In genomic region chr17:84959665-84960020, GRCm38 (mm10) we compare ENCODE assay signal across 8 mouse cellular contexts. TPM values are rescaled to one million over a fixed set of nuclear protein-coding genes. Genes with fewer than 3 reads are reported as not detected.
DNase-seq lines count a peak whose midpoint lies in the region; ATAC-seq and TF ChIP-seq lines count a peak whose summit lies in the region.

No protein-coding gene starts in this region.

- H3K9me3 ChIP-seq in heart, embryonic 11.5 days (replicated peaks; ENCODE audit: control insufficient read depth, low read length), result no peaks in the 10 kb centered on the region
- H3K9me3 ChIP-seq in ES-E14 (ENCODE audit: control insufficient read depth, insufficient read depth, low read depth, low read length), result peaks cover 3% of the 10 kb centered on the region
- no peaks in the 10 kb centered on the region for H3K9me3 ChIP-seq in heart, postnatal 0 days (replicated peaks; ENCODE audit: control insufficient read depth, low read length)
- H3K9me3 ChIP-seq in liver, embryonic 16.5 days (replicated peaks; ENCODE audit: control insufficient read depth, low read length), result no peaks in the 10 kb centered on the region

- H3K4me2 ChIP-seq in heart, embryonic 11.5 days, result peak overlapping the region; percentile 73
- H3K4me2 ChIP-seq in heart, postnatal 0 days (ENCODE audit: low read depth, low read length), result peak overlapping the region; percentile 69
- peak overlapping the region; percentile 80 for H3K4me2 ChIP-seq in liver, embryonic 16.5 days (ENCODE audit: low read depth, low read length)

- WGBS in heart, embryonic 11.5 days (ENCODE audit: insufficient replicate concordance), result 59% methylated on average over 3 of the region's 3 CpGs
- WGBS in heart, postnatal 0 days, result 52% methylated on average over 3 of the region's 3 CpGs
- WGBS in liver, embryonic 16.5 days (ENCODE audit: insufficient replicate concordance), result 42% methylated on average over 3 of the region's 3 CpGs

- TF ChIP-seq CTCF in heart, postnatal 0 days (IDR thresholded peaks at IDR 0.05; ENCODE audit: low read depth), result no peak

- no peak for TF ChIP-seq EP300 in heart, postnatal 0 days (IDR thresholded peaks at IDR 0.05; ENCODE audit: low read depth)

- peaks cover 11% of the 10 kb centered on the region for H3K4me1 ChIP-seq in heart, embryonic 11.5 days (ENCODE audit: control insufficient read depth, insufficient read depth, low read length)
- H3K4me1 ChIP-seq in ES-E14 (ENCODE audit: control insufficient read depth in 2 of 2, insufficient read depth in 2 of 2, low read length in 2 of 2, poor library complexity in 1 of 2), result peaks cover 0 to 3% of the 10 kb centered on the region in 2 experiments; a peak in 3 of 4 replicates
- peaks cover 15% of the 10 kb centered on the region for H3K4me1 ChIP-seq in heart, postnatal 0 days (ENCODE audit: control insufficient read depth, insufficient read depth)
- peaks cover 24% of the 10 kb centered on the region for H3K4me1 ChIP-seq in liver, embryonic 16.5 days (ENCODE audit: control insufficient read depth, low read depth, low read length)

- peak overlapping the region; percentile 98; the same call in 1 of the 2 replicates for H3K4me3 ChIP-seq in heart, embryonic 11.5 days (ENCODE audit: low read depth, low read length)
- H3K4me3 ChIP-seq in ES-E14 (ENCODE audit: insufficient read depth in 1 of 2, low read depth in 1 of 2, low read length in 2 of 2, poor library complexity in 1 of 2, severe bottlenecking in 1 of 2), result peak overlapping the region; percentile 93 to 99
- peak overlapping the region; percentile 97 for H3K4me3 ChIP-seq in heart, postnatal 0 days (ENCODE audit: low read depth, low read length)
- H3K4me3 ChIP-seq in liver, embryonic 16.5 days (ENCODE audit: low read depth, low read length), result peak overlapping the region; percentile 89

- DNase-seq in heart, postnatal 4 days, result no peak
- no peak for DNase-seq in ES-E14 (ENCODE audit: low read depth, low spot score)
- DNase-seq in heart, postnatal 0 days (ENCODE audit: low spot score), result no peak
- no peak for DNase-seq in layer of hippocampus, postnatal 14 days (ENCODE audit: low spot score in 2 of 2)
- DNase-seq in right cerebral cortex, adult 2 months (ENCODE audit: low spot score in 2 of 2), result no peak

- ATAC-seq in heart, embryonic 11.5 days (replicated peaks; ENCODE audit: insufficient number of reproducible peaks, low FRiP score, low TSS enrichment), result no peak
- no peak for ATAC-seq in heart, postnatal 0 days (ENCODE audit: insufficient read depth, low read depth)
- no peak for ATAC-seq in liver, embryonic 16.5 days (ENCODE audit: low read depth)
- no peak for ATAC-seq in inflammation-experienced regulatory T-cells, adult 6 months

- in situ Hi-C loops in ES-E14 (cut with MboI; ENCODE audit: low sequenced_read_pairs in 2 of 2, unreplicated experiment in 2 of 2), result no loop called here

- H3K9ac ChIP-seq in heart, embryonic 11.5 days (ENCODE audit: low read depth, low read length), result no peak overlapping the region
- peak overlapping the region; percentile 63; the same call in 1 of the 2 replicates for H3K9ac ChIP-seq in ES-E14 (ENCODE audit: insufficient read depth, low read depth, low read length, poor library complexity, severe bottlenecking)
- no peak overlapping the region; the same call in 1 of the 2 replicates for H3K9ac ChIP-seq in heart, postnatal 0 days (replicated peaks; ENCODE audit: low read depth, low read length)
- peak overlapping the region; percentile 99 for H3K9ac ChIP-seq in liver, embryonic 16.5 days (ENCODE audit: low read depth, low read length)

- no peak overlapping the region for H3K27ac ChIP-seq in heart, embryonic 11.5 days (ENCODE audit: low read depth, low read length)
- no peak overlapping the region; the same call in 1 of the 2 replicates for H3K27ac ChIP-seq in ES-E14 (ENCODE audit: insufficient read depth, low read depth, low read length, poor library complexity, severe bottlenecking)
- H3K27ac ChIP-seq in heart, postnatal 0 days (ENCODE audit: low read depth), result no peak overlapping the region
- peak overlapping the region; percentile 59; the same call in 1 of the 2 replicates for H3K27ac ChIP-seq in liver, embryonic 16.5 days (ENCODE audit: low read length)

- no peaks in the 10 kb centered on the region for H3K36me3 ChIP-seq in heart, embryonic 11.5 days (ENCODE audit: control insufficient read depth, insufficient read depth, low read length)
- peaks cover 2% of the 10 kb centered on the region for H3K36me3 ChIP-seq in ES-E14 (ENCODE audit: control insufficient read depth, insufficient read depth, low read length, poor library complexity, severe bottlenecking)
- H3K36me3 ChIP-seq in heart, postnatal 0 days (replicated peaks; ENCODE audit: control insufficient read depth, insufficient read depth, low read length), result no peaks in the 10 kb centered on the region
- H3K36me3 ChIP-seq in liver, embryonic 16.5 days (ENCODE audit: control insufficient read depth, insufficient read depth), result no peaks in the 10 kb centered on the region

- H3K27me3 ChIP-seq in heart, embryonic 11.5 days (ENCODE audit: control insufficient read depth, insufficient read depth, low read length), result no peaks in the 10 kb centered on the region
- H3K27me3 ChIP-seq in heart, postnatal 0 days (ENCODE audit: control insufficient read depth, insufficient read depth, low read length), result no peaks in the 10 kb centered on the region
- no peaks in the 10 kb centered on the region for H3K27me3 ChIP-seq in liver, embryonic 16.5 days (ENCODE audit: control insufficient read depth, insufficient read depth, low read depth, low read length)

TF ChIP-seq in ES-E14, 5 proteins besides CTCF, POLR2A, EP300 and RAD21:
- TF ChIP-seq MAFK (IDR thresholded peaks at IDR 0.05; ENCODE audit: insufficient read depth, low read depth, low read length) (no peak), ZNF384 (IDR thresholded peaks at IDR 0.05; ENCODE audit: low read depth, low read length) (no peak; the same call in 1 of the 2 replicates), CHD2 (IDR thresholded peaks at IDR 0.05; ENCODE audit: low read depth, low read length) (no peak), ZC3H11A (IDR thresholded peaks at IDR 0.05; ENCODE audit: borderline replicate concordance, low read depth, low read length) (no peak), HCFC1 (IDR thresholded peaks at IDR 0.05; ENCODE audit: borderline replicate concordance, insufficient read depth, low read length) (no peak)
TF ChIP-seq in ES-E14: peak in this region for 0.

RNA-seq across cellular contexts. Expression of gene Ppm1b, which starts 3.1 kb away (rescaled TPM):
- polyA plus RNA-seq in heart, embryonic 11.5 days (2014; fragmentation: Nextera tagmentation; extraction: Ambion mirVana), result 58.9 and 67.1 TPM in 2 replicates
- 10 to 100 TPM; 85.6 to 91.3 TPM for total RNA-seq in heart, postnatal 4 days (2021)
- total RNA-seq in ES-E14 (2012; rRNA removed), result 75.9 and 77.3 TPM in 2 replicates
- total RNA-seq in heart, postnatal 0 days (2014; rRNA removed; ENCODE audit: low replicate concordance), result 44.6 and 64.3 TPM in 2 replicates
- polyA plus RNA-seq in heart, postnatal 0 days (2015; fragmentation: Nextera tagmentation; extraction: Ambion mirVana), result 46.7 and 49.2 TPM in 2 replicates
- polyA plus RNA-seq in liver, embryonic 16.5 days (2015; fragmentation: Nextera tagmentation; extraction: Ambion mirVana), result 45.5 and 46.1 TPM in 2 replicates
- polyA plus RNA-seq in inflammation-experienced regulatory T-cells, adult 6 months (2017; shearing (Covaris generic)), result 10 to 100 TPM; 14.8 to 20.7 (median 15.6) TPM
- 100 to 1,000 TPM; 119 to 125 TPM for total RNA-seq in layer of hippocampus, postnatal 14 days (2021)

Comparison
In these comparisons a context has a peak if more than half of its experiments do, and no peak if none do; other contexts are left out.
1. H3K9ac ChIP-seq: peak in ES-E14 (single experiment) and liver, embryonic 16.5 days (single experiment); none in heart, embryonic 11.5 days (single experiment) and heart, postnatal 0 days (single experiment).
2. Peak in every context shown above with its lines, with median percentiles within 50 percentile points of each other: H3K4me2 ChIP-seq and H3K4me3 ChIP-seq.